Mouse (Mus musculus) spleen, adult 18-20 months (tissue): ENCODE data around the gene Bag6.
"Not testable (repeated sequence)": the region's sequence is repeated elsewhere in the genome, so short reads cannot be mapped to it uniquely, and the experiment has no call there.

Source experiments
- DNase-seq, 2 experiments: peaks; one replicate each; pipeline ENCODE4 v3.0.0; 2022; ENCODE audit warnings: mixed read lengths in 2 of 2

The Bag6 gene

DNA sequence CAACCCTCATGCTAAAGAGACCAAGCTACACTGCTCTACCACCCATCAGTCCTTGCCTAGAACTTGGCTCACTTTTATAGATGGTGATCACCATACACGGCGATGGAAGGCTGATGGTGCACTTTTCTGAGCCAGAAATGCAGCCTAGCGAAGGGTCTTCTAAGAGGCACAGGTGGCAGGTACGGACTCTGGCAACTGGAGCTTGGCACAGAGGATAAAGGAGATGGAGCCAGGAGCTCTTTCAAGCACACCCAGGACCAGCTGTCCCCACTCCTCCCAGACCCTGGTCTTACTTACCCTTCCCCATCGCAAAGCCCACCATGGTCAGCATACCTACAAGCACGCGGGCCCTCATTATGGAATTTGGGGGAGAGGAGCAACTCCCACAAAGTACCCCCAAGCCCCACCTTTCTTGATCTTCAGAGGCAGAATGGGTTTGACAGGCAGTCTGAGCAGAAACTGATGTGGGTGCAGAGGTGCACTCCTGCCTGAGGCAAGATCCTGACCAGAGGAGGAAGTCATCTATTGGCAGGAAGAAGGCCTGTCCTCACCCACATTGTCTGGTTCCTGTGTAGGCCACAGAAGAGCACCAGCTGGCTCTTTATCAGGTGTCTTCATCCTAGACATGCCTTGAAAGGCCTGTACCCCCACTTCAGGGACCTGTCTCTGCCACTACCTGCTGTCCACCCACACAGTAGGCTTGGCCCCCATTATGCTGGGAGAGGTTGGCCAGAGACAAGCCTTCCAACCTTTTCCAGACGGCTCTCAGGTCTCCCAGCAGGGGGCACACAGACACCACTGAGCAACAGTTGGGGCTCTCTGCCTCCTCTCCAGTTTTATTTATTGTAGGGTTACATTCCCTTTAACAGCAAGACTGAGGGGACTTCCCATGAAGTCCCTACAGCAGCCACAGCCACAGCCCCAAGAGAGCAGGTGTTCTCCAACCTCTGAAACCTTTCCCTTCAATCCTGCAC lies 19.6 kb upstream of the Bag6 start, which contains the start of gene Ly6g5b:
TSS of gene Ly6g5b (minus strand) at position 383 of the 974 bp plus-strand sequence.
- DNase-seq, result peak in 1 of 2 experiments; percentile 36

DNA sequence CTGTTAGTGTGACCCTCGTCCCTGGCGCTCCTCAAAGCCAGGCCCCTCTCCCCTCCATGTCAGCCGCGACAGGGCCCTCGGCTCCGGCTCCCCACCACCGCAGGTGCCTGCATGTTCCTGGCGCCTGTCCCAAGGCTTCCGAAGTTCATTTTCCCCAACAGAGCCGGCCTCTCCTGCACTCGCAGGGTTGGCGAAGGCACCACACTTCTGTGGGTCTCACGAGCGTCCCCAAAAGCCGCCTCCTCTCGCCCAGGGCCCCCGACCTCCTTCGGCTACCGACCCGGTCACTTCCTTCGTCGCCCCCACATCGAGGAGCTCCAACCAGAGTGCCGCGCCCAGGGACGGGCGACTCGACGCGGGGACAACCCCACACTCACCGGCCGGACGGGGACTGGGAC lies 14.2 kb upstream of the Bag6 start:
- DNase-seq, result no peak

DNA sequence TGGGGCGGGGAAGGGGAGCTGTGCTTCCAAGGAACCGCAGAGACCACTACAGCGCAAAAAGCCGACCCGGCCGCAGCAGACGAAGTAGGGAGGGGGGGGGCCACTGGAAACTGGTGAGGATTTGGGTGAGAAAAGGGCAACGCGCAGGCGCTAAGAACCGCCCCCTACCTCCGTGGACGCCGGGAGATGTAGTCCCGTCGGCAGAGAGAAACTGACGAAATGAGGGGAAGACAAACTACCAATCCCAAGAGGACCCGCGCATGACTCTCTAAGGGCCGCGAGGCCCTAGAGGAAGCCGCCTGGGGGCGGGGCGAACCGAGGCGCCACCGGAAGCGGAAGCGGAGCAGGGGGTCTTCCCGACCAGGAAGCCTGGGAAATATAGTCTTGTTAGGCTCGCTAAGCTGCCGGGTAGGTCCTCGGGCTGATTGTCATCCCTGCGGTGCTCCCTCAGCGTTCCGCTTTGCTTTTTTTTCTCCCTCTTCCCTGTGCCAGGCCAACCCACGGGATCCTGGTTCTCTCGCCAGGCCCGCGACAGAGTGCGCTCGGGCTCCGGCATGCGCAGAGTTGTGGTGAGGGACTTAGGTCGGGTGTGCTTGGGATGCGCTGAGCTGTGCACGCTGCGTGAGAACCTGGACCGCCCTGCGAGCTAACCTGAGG lies 13.7 kb upstream of the Bag6 start, which contains the start of gene Gpank1:
TSS of gene Gpank1 (plus strand) at position 313 of the 657 bp plus-strand sequence.
- DNase-seq, result peak; percentile 95 to 96

DNA sequence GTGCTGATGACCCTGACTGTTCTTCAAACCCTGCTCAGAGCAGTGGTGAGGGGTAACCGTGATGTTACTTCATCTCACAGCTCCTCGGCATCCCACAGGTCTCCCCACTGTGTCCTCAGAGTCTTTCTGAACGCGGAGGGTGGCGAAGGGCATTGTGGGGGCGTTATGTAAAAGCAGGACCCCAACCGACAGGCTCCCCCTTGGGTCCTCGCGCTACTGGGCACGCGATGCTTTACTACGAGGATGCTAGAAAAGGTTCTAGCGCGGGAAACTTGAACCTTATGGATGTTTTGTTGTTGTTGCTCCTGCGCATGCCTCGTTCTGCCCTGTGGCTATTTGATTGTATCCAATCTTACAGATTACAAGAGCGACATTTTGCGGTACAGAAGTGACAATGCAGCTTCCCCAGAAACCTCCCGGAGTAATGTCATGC lies 13.1 kb upstream of the Bag6 start, which contains the start of gene Csnk2b:
TSS of gene Csnk2b (minus strand) at position 183 of the 433 bp plus-strand sequence.
- peak in 1 of 2 experiments; percentile 24 for DNase-seq

DNA sequence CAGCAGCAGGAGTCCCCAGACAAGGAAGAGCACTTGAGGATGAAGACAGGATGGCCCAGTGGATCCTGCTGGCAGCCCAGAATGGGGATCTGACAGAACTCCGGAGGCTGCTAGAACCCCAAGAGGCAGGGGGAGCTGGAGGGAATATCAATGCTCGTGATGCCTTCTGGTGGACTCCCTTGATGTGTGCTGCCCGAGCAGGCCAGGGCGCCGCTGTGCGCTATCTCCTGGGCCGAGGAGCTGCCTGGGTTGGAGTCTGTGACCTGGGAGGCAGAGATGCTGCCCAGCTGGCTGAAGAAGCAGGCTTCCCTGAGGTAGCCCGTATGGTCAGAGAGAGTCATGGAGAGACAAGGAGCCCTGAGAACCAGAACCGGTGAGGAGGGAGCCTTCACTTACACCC lies 11.7 kb upstream of the Bag6 start:
- not testable (repeated sequence) for DNase-seq

DNA sequence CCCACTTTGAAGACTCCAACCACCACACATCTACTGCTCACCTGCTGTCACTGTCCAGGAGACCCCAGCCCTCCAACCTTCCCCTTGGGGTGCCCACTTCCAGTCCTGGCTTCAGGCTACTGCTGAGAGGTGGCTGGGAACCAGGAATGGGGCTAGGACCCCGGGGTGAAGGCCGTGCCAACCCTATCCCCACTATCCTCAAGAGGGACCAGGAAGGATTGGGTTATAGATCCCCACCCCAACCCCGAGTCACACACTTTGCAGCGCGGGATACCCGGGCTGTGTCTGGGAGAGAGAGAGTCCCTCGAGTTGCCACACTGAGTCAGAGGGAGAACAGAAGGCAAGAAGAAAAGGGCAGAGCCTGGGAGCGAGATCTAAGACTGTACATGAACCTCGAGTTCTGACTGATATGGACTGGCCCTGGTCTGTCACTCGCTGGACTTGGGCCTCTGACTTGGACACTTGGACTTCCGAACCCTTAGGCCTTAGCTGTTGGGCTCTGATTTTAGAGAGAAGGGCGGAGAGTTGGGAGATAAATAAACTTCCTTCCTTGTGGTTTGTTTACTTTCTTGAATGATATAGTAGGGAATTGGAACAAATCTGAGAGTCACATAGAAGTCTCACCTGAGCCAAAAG lies 10.6 kb upstream of the Bag6 start:
- not testable (repeated sequence) for DNase-seq

DNA sequence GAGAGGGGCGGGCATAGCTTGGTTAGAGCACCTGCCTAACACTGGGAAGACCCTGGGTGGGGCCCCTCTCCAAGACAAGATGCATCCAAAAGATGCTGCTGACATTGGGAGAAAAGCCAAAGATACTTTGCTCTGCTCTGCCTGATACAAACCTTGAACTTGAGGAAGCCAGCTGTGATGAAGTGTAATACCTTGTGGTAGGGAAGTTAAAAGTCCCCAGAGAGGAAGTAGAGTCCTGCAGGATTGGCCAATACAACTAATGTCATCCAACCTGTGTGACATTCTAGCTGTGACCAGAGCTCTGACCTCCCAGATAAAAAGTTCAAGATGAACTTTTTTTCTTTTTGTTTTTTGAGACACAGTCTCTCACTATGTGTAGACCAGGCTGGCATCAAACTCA lies 9.9 kb upstream of the Bag6 start:
- no peak for DNase-seq

DNA sequence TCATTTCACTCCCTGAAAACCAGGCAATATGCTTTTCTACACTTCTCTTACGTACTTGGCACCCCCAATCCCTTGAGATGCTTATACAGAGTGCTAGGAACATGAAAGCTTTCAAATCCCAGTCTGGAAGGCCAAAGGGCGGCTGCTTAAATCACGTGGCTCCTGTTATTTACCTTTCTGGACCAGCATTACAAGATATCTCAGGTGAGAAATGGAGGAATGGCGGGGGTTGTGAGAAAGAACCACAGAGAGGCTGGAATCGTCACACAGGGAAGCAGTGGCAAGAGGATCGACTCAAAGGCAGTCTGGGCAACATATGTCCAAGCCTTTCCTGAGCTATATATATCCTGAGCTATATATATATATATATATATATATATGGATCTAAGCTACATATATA lies 9.4 kb upstream of the Bag6 start:
- DNase-seq, result no peak

DNA sequence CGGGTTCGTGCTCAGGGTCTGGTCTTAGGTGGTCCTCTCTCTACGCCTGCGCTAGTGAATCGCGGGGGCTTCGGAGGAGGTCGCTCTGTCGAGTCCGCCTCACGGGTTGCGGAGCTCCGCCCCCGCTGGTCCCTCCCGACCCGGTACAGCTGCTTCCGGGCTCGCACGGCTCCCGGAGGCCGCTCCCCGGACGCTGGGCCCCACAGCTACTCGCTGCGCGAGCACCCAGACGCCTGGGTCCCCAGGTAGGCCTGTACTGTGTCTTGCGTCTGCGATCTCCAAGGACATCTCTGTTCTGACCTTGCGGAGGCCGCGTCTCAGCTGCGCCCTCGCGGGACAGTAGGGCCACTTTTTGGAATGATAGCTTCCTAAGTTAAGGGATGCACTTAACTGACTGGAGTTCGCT lies 8.8 kb upstream of the Bag6 start, which contains the start of gene D17H6S53E:
TSS of gene D17H6S53E (plus strand) at position 168 of the 406 bp plus-strand sequence.
- DNase-seq, result peak; percentile 66 to 76

DNA sequence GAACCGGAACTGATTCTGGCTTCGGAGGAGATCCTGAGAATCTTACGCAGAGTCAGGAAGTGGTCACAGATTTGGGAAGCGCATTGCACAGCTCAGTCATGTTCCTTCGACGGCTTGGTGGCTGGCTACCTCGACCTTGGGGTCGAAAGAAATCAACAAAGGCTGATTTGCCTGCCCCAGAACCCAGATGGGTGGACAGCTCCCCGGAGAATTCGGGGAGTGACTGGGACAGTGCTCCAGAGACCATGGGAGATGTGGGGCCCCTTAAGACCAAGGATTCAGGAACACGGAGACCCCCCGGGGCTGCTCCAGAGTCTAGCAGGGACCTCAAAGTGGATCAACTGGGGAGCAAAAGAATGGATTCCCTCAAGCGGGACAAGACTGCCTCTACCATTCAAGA lies 8.0 kb upstream of the Bag6 start:
- DNase-seq, result no peak

DNA sequence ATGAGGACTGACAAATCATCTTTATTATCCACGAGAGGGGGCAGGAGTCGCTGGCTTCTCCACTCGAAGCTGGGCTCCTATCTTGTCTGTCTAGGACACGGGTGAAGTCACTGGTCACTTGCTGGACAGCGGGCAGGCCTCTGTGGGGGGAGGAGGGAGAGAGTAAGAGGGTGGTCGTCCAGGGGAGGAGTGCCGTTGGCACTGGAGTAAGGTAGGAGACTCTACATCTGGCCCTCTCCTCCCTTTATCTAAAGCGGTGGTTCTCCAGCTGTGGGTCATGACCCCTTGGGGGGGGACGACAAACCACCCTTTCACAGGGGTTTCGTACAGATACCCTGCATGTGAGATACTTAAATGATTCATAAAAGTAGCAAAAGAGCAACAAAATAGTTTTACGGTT lies 6.0 kb upstream of the Bag6 start:
- no peak for DNase-seq

DNA sequence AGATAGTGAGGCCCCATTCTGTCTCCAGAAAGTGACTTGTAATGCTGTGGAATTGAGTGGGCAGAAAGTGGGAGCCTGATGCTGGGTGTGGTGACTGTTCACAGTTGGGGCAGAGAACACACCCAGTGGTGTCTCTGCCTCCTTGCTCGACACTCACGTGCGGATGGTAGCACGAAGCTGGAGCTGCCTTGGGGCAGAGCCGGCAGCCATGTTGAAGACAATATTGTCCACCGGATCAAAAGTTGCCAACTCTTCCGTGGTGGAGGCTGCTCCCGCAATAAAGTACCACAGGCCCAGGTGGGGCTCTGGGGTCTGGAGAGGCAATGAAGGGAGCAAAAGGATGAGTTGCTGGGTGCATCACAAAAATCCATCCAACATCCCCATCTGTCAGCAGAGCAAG lies 3.9 kb upstream of the Bag6 start:
- DNase-seq, result no peak

DNA sequence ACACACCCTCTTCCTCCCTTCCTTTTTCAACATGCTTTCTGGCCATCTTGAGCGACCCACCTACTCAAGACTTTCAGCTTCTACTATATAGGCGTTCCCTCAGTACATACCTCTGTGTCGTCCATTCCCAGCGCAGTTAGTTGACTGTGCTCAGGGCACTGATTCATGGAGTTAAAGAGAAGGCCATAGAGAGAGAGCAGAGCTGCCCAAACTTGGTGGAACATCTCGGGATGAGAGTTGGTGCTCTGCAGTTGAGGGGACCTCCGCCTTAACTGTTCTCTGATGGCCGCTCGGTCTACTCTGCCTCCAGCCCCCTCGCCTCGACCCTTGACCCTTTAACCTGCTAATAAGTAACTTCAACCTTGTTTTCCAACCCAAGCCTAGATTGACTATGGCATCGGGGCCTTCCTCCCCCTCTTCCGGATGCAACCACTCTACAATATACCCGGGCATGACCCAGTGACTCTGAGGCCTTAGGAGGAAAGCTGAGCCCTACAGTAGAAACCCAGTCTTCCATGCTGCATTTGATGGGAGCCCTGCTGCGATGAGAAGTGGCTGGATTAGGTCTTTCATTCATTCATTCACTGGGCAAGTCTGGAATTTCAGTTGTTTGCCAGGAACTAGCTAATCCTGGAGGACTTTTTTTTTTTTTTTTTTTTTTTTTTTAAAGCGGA lies 3.3 kb upstream of the Bag6 start, which contains the start of gene Apom:
TSS of gene Apom (minus strand) at position 551 of the 674 bp plus-strand sequence.
- DNase-seq, result no peak

DNA sequence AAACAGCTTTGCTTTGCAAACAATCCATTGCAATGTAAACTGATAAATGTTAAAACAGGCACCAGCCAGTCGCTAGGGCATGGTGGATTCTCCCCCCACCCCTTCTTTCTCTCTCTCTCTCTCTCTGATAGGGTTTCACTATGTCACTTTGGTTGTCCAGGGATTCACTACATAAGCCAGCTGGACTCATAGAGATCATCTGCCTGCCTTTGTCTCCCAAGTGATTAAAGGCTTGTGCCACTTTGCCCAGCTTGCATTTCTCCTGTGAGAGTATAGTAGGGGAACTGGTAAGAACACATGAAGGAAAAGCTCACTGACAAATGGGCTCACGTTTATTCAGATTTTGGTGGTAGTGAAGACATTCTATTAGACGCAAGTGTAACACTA lies 2.8 kb upstream of the Bag6 start:
- no peak for DNase-seq

DNA sequence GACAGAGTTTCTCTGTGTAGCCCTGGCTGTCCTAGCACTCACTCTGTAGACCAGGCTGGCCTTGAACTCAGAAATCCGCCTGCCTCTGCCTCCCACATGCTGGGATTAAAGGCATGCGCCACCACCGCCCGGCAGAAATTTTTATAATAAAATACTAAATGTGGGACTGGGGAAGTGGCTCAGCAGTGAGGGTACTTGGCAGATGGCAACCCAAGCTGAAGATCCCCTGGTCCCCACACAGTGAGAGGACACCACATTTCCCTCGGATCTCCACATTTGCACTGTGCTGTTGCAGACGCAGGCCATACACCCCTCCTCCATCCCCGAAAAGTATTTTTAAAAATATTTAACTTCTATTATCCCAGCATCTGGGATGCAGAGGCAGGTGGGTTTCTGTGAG lies 1.5 kb upstream of the Bag6 start:
- DNase-seq, result no peak

DNA sequence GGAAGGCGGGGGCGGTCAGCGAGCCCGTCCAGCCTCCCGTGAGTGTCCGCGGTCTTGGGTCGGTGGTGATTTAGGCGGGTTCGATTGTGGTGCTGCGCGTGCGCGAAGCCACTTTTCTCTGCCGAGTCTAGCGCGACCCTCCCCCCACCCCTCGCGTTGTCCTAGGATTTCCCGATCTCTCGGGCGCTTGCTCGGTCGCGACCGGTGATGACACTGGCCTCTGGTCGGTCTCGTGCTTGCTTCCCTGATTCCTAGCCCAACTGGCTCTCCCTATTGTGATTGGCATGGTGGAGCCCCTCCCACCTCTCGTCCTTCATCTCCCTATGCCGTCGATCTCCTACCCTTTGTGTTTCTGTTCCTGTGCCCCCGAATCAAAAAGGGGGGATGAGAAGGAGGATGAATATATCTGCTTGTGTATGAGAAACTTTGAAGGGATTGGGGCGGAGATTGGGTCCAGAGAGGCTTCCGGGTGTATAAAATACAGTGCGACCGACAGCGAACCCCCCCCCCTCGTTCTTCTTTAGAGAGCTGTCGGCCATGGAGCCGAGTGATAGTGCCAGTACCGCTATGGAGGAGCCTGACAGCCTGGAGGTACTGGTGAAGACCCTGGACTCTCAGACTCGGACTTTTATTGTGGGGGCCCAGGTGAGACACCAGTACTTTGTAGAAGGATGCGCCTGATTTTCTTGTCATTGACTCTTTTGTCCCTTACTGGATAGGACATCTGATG lies 778 bp downstream of the Bag6 start:
- DNase-seq, result no peak

DNA sequence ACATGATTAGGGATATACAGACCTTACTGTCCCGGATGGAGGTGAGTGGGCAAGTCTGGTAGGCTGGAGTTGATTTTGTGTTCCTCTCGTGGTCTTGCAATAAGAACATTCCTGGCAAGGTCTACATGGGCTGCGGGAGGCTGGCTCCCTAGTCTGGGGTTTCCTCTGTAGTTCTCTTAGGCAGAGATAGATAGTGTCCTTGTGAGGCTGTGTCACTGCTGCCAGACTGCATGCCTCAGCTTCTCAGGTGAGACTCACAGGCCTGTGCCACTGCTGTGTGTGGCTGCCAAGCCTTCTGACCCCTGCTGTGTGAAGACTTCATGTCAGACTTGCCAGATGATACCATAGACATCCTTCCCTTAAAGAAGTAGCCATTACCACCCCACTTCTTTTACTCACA lies 4.3 kb downstream of the Bag6 start:
- DNase-seq, result no peak

DNA sequence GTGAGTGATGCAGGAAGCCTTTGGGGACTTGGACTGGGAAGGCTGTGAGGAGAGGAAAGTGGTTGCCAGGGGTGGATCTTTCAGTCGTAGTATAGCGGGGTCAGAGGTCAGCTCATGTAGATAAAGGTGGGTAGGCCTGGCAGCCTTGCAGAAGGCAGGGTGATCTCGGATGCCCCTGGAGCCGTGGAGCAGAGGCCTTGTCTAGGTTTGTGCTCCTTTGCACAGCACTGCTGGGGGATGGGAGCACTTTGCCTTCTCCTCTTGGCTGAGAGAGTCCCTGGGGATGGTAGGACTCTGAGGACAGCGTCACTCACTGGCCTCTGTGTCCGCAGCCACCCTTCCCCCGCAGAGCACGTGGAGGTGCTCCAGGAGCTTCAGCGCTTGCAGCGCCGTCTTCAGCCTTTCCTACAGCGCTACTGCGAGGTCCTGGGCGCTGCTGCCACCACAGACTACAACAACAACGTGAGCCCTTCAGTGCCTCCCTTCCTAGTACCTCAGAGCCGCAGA lies 5.6 kb downstream of the Bag6 start:
- DNase-seq, result no peak

DNA sequence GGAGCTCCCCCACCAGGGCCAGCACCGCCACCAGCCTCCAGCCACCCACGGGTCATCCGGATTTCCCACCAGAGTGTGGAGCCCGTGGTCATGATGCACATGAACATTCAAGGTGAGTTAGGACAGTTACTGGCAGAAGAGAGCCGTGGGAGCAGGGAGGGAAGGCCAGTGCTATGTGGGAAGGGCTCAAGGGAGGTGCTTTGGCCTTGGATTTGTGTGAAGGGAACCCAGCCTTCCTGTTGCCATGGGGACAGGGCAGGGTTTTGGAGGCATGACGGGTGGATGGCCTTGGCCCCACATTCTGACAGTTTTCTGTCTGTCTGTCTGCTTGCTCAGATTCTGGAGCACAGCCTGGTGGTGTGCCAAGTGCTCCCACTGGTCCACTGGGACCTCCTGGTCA lies 7.0 kb downstream of the Bag6 start:
- no peak for DNase-seq

DNA sequence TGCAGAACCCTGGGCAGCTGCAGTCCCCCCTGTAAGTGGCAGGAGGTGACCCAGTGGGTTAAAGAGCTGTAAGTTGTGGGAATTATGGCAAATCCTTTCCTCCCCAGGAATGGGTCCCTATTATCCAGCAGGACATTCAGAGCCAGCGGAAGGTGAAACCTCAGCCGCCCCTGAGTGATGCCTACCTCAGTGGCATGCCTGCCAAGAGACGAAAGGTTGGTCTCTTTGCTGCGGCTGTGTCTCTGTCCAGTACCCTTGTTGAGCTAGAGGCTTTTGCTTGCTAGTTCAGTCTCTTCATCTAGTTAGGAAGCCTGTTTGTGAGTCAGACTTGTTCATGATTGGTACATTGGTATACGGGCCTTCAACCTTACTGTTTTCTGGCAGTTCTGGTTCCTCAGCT lies 11.2 kb downstream of the Bag6 start:
- DNase-seq, result no peak

DNA sequence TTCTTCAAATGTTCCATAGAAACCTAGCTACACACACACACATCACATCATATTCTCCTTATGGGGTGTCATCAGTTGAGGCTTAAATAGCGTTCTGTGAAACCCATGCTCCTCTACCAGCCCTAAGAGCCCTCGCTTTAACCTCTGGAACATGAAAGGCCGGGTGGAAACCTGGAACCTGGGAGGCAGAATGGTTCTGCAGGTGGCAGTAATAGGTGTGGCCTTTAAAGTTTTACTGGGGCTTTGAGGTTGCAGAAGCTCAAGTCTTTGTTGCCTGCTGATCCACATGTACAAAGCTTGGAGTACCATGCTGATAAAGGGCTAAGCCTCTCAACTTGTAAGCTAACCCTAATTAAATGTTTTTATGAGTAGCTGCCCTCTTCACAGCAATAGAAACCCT lies 12.4 kb downstream of the Bag6 start:
- no peak for DNase-seq
